Mouse (Mus musculus): ENCODE measurements at regions not wholly inside any gene's neighbourhood (a gene's known extent, or its start where the extent isn't known, plus 50 kb on each side); places are given as distances from the start of the nearest gene placed in this dataset.

- Histone ChIP-seq H3K36me3 (no peaks in the 10 kb centered on the region), H3K4me2 (replicated peaks) (no peak overlapping the region), H3K9ac (no peak overlapping the region), H3K4me3 (no peak overlapping the region), H3K27me3 (no peaks in the 10 kb centered on the region), H3K4me1 (peaks cover 58% of the 10 kb centered on the region), H3K9me3 (no peaks in the 10 kb centered on the region), H3K27ac (no peak overlapping the region)
- ATAC-seq (ENCODE audit: low FRiP score, low read depth): no peak
- 69% methylated on average over 8 of the region's 8 CpGs for WGBS
These were observed 54.4 kb downstream of the Irf2bpl start for GRCm38 (mm10) chr12:86830247-86830585.

- H3K27ac ChIP-seq: no peak overlapping the region
These were observed 54.9 kb downstream of the Irf2bpl start for GRCm38 (mm10) chr12:86829581-86830246.

GRCm38 (mm10) chr12:86827241-86827606, 57.4 kb downstream of the Irf2bpl start:
- Histone ChIP-seq H3K27ac (peak overlapping the region; percentile 98; the same call in 1 of the 2 replicates), H3K4me2 (replicated peaks) (no peak overlapping the region)

More at GRCm38 (mm10) chr12:86829581-86830246, 54.9 kb downstream of the Irf2bpl start:
- no peak for ATAC-seq (ENCODE audit: low FRiP score, low read depth)
- 64% methylated on average over 16 of the region's 16 CpGs for WGBS
- H3K36me3 ChIP-seq: no peaks in the 10 kb centered on the region
- no peaks in the 10 kb centered on the region for H3K9me3 ChIP-seq
- H3K4me1 ChIP-seq: peaks cover 64% of the 10 kb centered on the region
- no peaks in the 10 kb centered on the region for H3K27me3 ChIP-seq
- no peak overlapping the region for H3K4me2 ChIP-seq (replicated peaks)
- H3K4me3 ChIP-seq: no peak overlapping the region
- H3K9ac ChIP-seq: no peak overlapping the region; the same call in 1 of the 2 replicates

GRCm38 (mm10) chr12:86826420-86827240, 58.0 kb downstream of the Irf2bpl start:
- Histone ChIP-seq H3K27me3 (no peaks in the 10 kb centered on the region), H3K9ac (no peak overlapping the region), H3K4me2 (replicated peaks) (no peak overlapping the region), H3K27ac (peak overlapping the region; percentile 98), H3K9me3 (no peaks in the 10 kb centered on the region), H3K4me1 (peaks cover 65% of the 10 kb centered on the region), H3K4me3 (no peak overlapping the region), H3K36me3 (no peaks in the 10 kb centered on the region)
- 66% methylated on average over 13 of the region's 13 CpGs for WGBS
- ATAC-seq (ENCODE audit: low FRiP score, low read depth): no peak

More at GRCm38 (mm10) chr12:86827241-86827606, 57.4 kb downstream of the Irf2bpl start:
- Histone ChIP-seq H3K9ac (no peak overlapping the region), H3K36me3 (no peaks in the 10 kb centered on the region), H3K4me1 (peaks cover 67% of the 10 kb centered on the region), H3K9me3 (no peaks in the 10 kb centered on the region), H3K27me3 (no peaks in the 10 kb centered on the region), H3K4me3 (no peak overlapping the region)
- WGBS: 87% methylated on average over 2 of the region's 2 CpGs
- no peak for ATAC-seq (ENCODE audit: low FRiP score, low read depth)

- ATAC-seq (ENCODE audit: low FRiP score, low read depth): no peak
- Histone ChIP-seq H3K9ac (peak overlapping the region; percentile 13; the same call in 1 of the 2 replicates), H3K36me3 (no peaks in the 10 kb centered on the region), H3K4me3 (no peak overlapping the region), H3K27me3 (no peaks in the 10 kb centered on the region), H3K9me3 (no peaks in the 10 kb centered on the region), H3K4me2 (replicated peaks) (peak overlapping the region; percentile 60), H3K4me1 (peaks cover 67% of the 10 kb centered on the region), H3K27ac (peak overlapping the region; percentile 98)
- 53% methylated on average over 6 of the region's 6 CpGs for WGBS
These were observed 58.8 kb downstream of the Irf2bpl start for GRCm38 (mm10) chr12:86825584-86826419.

GRCm38 (mm10) chr12:86824860-86825583, 59.6 kb downstream of the Irf2bpl start:
- ATAC-seq (ENCODE audit: low FRiP score, low read depth): peak; percentile 28
- peak overlapping the region; percentile 13; the same call in 1 of the 2 replicates for H3K9ac ChIP-seq
- H3K4me2 ChIP-seq (replicated peaks): peak overlapping the region; percentile 60
- H3K36me3 ChIP-seq: no peaks in the 10 kb centered on the region
- peak overlapping the region; percentile 98 for H3K27ac ChIP-seq
- WGBS: 11% methylated on average over 14 of the region's 14 CpGs
- H3K4me1 ChIP-seq: peaks cover 62% of the 10 kb centered on the region
- H3K9me3 ChIP-seq: no peaks in the 10 kb centered on the region
- no peaks in the 10 kb centered on the region for H3K27me3 ChIP-seq
- H3K4me3 ChIP-seq: 0 out of 2 replicates have a peak overlapping the region, but pooled peaks have one; percentile 5

GRCm38 (mm10) chr12:86823855-86824589, 60.6 kb downstream of the Irf2bpl start:
- 0% methylated on average over 29 of the region's 29 CpGs for WGBS
- Histone ChIP-seq H3K27ac (peak overlapping the region; percentile 98), H3K4me2 (replicated peaks) (peak overlapping the region; percentile 60), H3K9ac (peak overlapping the region; percentile 63), H3K4me1 (peaks cover 59% of the 10 kb centered on the region), H3K27me3 (no peaks in the 10 kb centered on the region), H3K4me3 (peak overlapping the region; percentile 26), H3K9me3 (no peaks in the 10 kb centered on the region), H3K36me3 (no peaks in the 10 kb centered on the region)
- ATAC-seq (ENCODE audit: low FRiP score, low read depth): peak; percentile 90

- 63% methylated on average over 4 of the region's 4 CpGs for WGBS
- H3K4me1 ChIP-seq: peaks cover 65% of the 10 kb centered on the region
- no peak for ATAC-seq (ENCODE audit: low FRiP score, low read depth)
These were observed 61.1 kb downstream of the Irf2bpl start for GRCm38 (mm10) chr12:86823488-86823854.

GRCm38 (mm10) chr12:86821183-86821582, 63.4 kb downstream of the Irf2bpl start:
- no peaks in the 10 kb centered on the region for H3K27me3 ChIP-seq
- 51% methylated on average over 6 of the region's 6 CpGs for WGBS
- H3K9ac ChIP-seq: no peak overlapping the region
- H3K27ac ChIP-seq: no peak overlapping the region
- H3K4me2 ChIP-seq (replicated peaks): no peak overlapping the region
- H3K9me3 ChIP-seq: no peaks in the 10 kb centered on the region
- no peak overlapping the region for H3K4me3 ChIP-seq
- no peak for ATAC-seq (ENCODE audit: low FRiP score, low read depth)
- peaks cover 72% of the 10 kb centered on the region for H3K4me1 ChIP-seq
- no peaks in the 10 kb centered on the region for H3K36me3 ChIP-seq

More at GRCm38 (mm10) chr12:86823488-86823854, 61.1 kb downstream of the Irf2bpl start:
- Histone ChIP-seq H3K27me3 (no peaks in the 10 kb centered on the region), H3K4me2 (replicated peaks) (peak overlapping the region; percentile 60), H3K4me3 (peak overlapping the region; percentile 26), H3K27ac (peak overlapping the region; percentile 98), H3K9ac (peak overlapping the region; percentile 63), H3K9me3 (no peaks in the 10 kb centered on the region), H3K36me3 (no peaks in the 10 kb centered on the region)

GRCm38 (mm10) chr12:86819568-86819967, 65.0 kb downstream of the Irf2bpl start:
- Histone ChIP-seq H3K4me3 (no peak overlapping the region), H3K9ac (no peak overlapping the region), H3K4me2 (replicated peaks) (no peak overlapping the region), H3K9me3 (no peaks in the 10 kb centered on the region), H3K4me1 (peaks cover 67% of the 10 kb centered on the region), H3K27me3 (no peaks in the 10 kb centered on the region), H3K36me3 (no peaks in the 10 kb centered on the region), H3K27ac (no peak overlapping the region)
- no peak for ATAC-seq (ENCODE audit: low FRiP score, low read depth)
- WGBS: 91% methylated on average over 6 of the region's 6 CpGs

GRCm38 (mm10) chr12:86819163-86819562, 65.4 kb downstream of the Irf2bpl start:
- Histone ChIP-seq H3K27me3 (no peaks in the 10 kb centered on the region), H3K4me1 (peaks cover 63% of the 10 kb centered on the region), H3K4me2 (replicated peaks) (no peak overlapping the region)

More at GRCm38 (mm10) chr12:86819163-86819562, 65.4 kb downstream of the Irf2bpl start:
- Histone ChIP-seq H3K36me3 (no peaks in the 10 kb centered on the region), H3K27ac (no peak overlapping the region), H3K9me3 (no peaks in the 10 kb centered on the region), H3K9ac (no peak overlapping the region), H3K4me3 (no peak overlapping the region)
- no peak for ATAC-seq (ENCODE audit: low FRiP score, low read depth)
- WGBS: 84% methylated on average over 5 of the region's 5 CpGs

Measured in limb, embryonic 13.5 days (tissue).